Mouse (Mus musculus): ENCODE measurements around the gene Chrna5. TPM values are rescaled to one million over a fixed set of nuclear protein-coding genes. Genes with fewer than 3 reads are reported as not detected.

The Chrna5 gene
- polyA plus RNA-seq, 1 experiment, result 0.13 TPM

DNA sequence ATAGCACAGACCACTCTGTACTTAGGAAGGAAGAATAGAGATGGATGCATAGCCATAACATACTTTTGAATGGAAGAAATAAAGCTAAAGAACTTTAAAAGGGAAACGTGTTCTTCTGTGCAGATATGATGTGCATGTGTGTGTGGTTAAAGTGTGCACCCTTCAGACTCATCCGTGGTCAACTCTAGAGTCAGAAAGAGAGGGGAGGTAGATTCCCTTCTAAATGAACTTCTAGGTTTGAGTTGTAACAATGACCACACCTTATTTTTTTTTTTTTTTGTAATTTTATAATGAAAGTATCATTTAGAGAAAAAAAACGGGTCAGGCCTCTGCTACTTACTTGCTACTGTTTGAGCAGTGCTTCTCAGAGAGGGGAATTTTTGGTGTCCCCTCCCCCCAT lies 9.7 kb downstream of the Chrna5 start:
- Histone ChIP-seq H3K4me3 (ENCODE audit: control insufficient read depth, insufficient read depth, low read length) (no peak overlapping the region), H3K36me3 (ENCODE audit: control insufficient read depth, insufficient read depth, low read length) (no peaks in the 10 kb centered on the region), H3K27me3 (ENCODE audit: control insufficient read depth, insufficient read depth, low read length) (no peaks in the 10 kb centered on the region), H3K4me1 (replicated peaks; ENCODE audit: control insufficient read depth, insufficient read depth, low read length) (no peaks in the 10 kb centered on the region), H3K27ac (ENCODE audit: control insufficient read depth, insufficient read depth, low read length) (no peak overlapping the region)
- 69% methylated on average over 3 of the region's 3 CpGs for WGBS
- no peak for DNase-seq
- TF ChIP-seq CTCF (IDR thresholded peaks at IDR 0.05; ENCODE audit: borderline replicate concordance, control insufficient read depth, extremely low read depth, insufficient read depth, low read length, poor library complexity) (no peak), POLR2A (IDR thresholded peaks at IDR 0.05; ENCODE audit: control insufficient read depth, extremely low read depth, insufficient read depth, low read length, poor library complexity) (no peak)

DNA sequence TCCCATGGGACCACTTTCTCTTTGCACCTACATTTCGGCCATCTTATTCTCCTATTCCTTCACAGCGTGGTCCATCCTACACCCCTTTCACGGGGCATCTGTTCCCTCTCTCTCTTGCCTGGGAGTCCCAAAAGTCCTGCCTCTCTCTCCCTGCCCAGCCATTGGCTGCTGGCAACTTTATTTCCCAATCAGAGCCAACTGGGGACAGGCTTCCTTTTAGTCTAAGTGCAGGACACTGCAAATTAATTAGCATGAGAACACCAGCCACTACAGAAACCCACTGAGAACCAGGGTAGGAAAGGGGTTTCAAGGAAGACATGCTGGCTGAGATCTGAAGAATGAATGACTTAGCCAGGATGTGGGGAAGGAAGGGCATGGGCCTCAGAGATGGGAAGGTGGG lies 13.7 kb downstream of the Chrna5 start:
- Histone ChIP-seq H3K4me3 (ENCODE audit: control insufficient read depth, insufficient read depth, low read length) (no peak overlapping the region), H3K4me1 (replicated peaks; ENCODE audit: control insufficient read depth, insufficient read depth, low read length) (no peaks in the 10 kb centered on the region), H3K27ac (ENCODE audit: control insufficient read depth, insufficient read depth, low read length) (no peak overlapping the region), H3K36me3 (ENCODE audit: control insufficient read depth, insufficient read depth, low read length) (no peaks in the 10 kb centered on the region), H3K27me3 (ENCODE audit: control insufficient read depth, insufficient read depth, low read length) (no peaks in the 10 kb centered on the region)
- TF ChIP-seq CTCF (IDR thresholded peaks at IDR 0.05; ENCODE audit: borderline replicate concordance, control insufficient read depth, extremely low read depth, insufficient read depth, low read length, poor library complexity), result no peak
- TF ChIP-seq POLR2A (IDR thresholded peaks at IDR 0.05; ENCODE audit: control insufficient read depth, extremely low read depth, insufficient read depth, low read length, poor library complexity), result no peak
- no peak for DNase-seq
- WGBS, result 66% methylated on average over 3 of the region's 3 CpGs

DNA sequence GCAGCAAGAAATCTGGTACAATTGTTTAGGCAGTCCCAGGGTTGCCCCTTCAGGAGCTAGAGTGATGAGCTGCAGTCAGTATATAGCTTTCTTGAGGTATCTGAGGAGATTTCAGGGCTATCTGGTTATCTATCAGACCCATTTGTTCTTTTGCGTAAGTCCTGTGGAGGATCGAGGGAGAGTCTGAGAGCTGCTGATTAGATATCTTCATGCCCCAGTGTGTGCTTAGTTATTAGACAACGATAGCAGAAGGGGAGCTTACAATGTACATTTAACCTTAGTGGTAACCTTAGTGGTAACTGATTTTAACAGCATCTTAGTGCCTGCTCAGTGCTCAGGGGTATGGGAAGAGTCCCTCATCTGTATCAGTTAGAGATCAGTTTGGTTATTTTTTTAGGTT lies 15.0 kb downstream of the Chrna5 start:
- no peak for DNase-seq
- TF ChIP-seq POLR2A (IDR thresholded peaks at IDR 0.05; ENCODE audit: control insufficient read depth, extremely low read depth, insufficient read depth, low read length, poor library complexity) (no peak), CTCF (IDR thresholded peaks at IDR 0.05; ENCODE audit: borderline replicate concordance, control insufficient read depth, extremely low read depth, insufficient read depth, low read length, poor library complexity) (no peak)
- no peaks in the 10 kb centered on the region for H3K27me3 ChIP-seq (ENCODE audit: control insufficient read depth, insufficient read depth, low read length)
- WGBS, result 87% methylated on average over 3 of the region's 3 CpGs
- H3K4me3 ChIP-seq (ENCODE audit: control insufficient read depth, insufficient read depth, low read length), result no peak overlapping the region
- no peak overlapping the region for H3K27ac ChIP-seq (ENCODE audit: control insufficient read depth, insufficient read depth, low read length)
- no peaks in the 10 kb centered on the region for H3K36me3 ChIP-seq (ENCODE audit: control insufficient read depth, insufficient read depth, low read length)
- no peaks in the 10 kb centered on the region for H3K4me1 ChIP-seq (replicated peaks; ENCODE audit: control insufficient read depth, insufficient read depth, low read length)

DNA sequence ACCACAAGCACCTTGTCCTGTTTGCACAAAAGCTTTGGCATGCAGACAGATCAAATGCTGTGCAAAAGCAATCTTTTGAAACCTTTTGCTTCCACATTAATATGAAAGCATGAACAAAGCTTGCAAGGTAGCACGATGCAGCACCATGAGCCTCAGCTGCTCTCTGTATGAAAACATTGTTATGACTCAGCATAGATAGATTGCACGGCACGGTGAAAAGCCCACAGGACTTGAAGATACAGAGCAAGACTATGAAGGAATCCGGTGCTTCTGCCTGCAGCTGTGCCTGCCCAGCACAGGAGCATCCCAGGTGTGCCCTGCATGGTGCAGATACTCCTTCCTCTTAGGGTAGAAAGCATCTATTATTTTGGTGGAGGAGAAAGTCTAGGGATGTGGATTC lies 22.9 kb downstream of the Chrna5 start:
- H3K27me3 ChIP-seq (ENCODE audit: control insufficient read depth, insufficient read depth, low read length), result no peaks in the 10 kb centered on the region
- no peaks in the 10 kb centered on the region for H3K36me3 ChIP-seq (ENCODE audit: control insufficient read depth, insufficient read depth, low read length)
- H3K27ac ChIP-seq (ENCODE audit: control insufficient read depth, insufficient read depth, low read length), result no peak overlapping the region
- H3K4me3 ChIP-seq (ENCODE audit: control insufficient read depth, insufficient read depth, low read length), result no peak overlapping the region
- TF ChIP-seq POLR2A (IDR thresholded peaks at IDR 0.05; ENCODE audit: control insufficient read depth, extremely low read depth, insufficient read depth, low read length, poor library complexity) (no peak), CTCF (IDR thresholded peaks at IDR 0.05; ENCODE audit: borderline replicate concordance, control insufficient read depth, extremely low read depth, insufficient read depth, low read length, poor library complexity) (no peak)
- WGBS, result 63% methylated on average over 4 of the region's 4 CpGs
- H3K4me1 ChIP-seq (replicated peaks; ENCODE audit: control insufficient read depth, insufficient read depth, low read length), result no peaks in the 10 kb centered on the region
- no peak for DNase-seq

DNA sequence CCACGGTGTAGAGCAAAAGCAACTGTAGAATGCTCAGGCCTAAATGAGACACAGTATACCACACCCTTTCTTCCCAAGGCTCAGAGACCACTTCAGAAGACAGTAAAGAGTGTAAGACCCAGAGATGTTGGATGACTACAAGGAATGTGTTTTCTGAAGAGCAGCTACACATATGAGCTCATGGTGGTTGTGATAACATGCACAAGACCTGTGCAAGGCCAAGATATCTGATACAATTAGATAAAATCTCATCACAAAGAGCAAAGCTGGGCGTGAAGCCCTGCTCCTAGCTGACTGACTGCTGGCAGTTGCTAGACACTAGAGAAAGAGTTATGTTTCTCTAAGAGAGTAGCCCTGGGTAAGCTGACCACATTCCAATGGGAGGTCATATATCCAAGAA lies 29.0 kb downstream of the Chrna5 start:
- TF ChIP-seq POLR2A (IDR thresholded peaks at IDR 0.05; ENCODE audit: control insufficient read depth, extremely low read depth, insufficient read depth, low read length, poor library complexity), result no peak
- no peak for TF ChIP-seq CTCF (IDR thresholded peaks at IDR 0.05; ENCODE audit: borderline replicate concordance, control insufficient read depth, extremely low read depth, insufficient read depth, low read length, poor library complexity)
- WGBS, result 92% methylated on average over 2 of the region's 2 CpGs
- no peak overlapping the region for H3K4me3 ChIP-seq (ENCODE audit: control insufficient read depth, insufficient read depth, low read length)
- H3K27ac ChIP-seq (ENCODE audit: control insufficient read depth, insufficient read depth, low read length), result no peak overlapping the region
- no peaks in the 10 kb centered on the region for H3K36me3 ChIP-seq (ENCODE audit: control insufficient read depth, insufficient read depth, low read length)
- H3K27me3 ChIP-seq (ENCODE audit: control insufficient read depth, insufficient read depth, low read length), result no peaks in the 10 kb centered on the region
- DNase-seq, result no peak
- no peaks in the 10 kb centered on the region for H3K4me1 ChIP-seq (replicated peaks; ENCODE audit: control insufficient read depth, insufficient read depth, low read length)

DNA sequence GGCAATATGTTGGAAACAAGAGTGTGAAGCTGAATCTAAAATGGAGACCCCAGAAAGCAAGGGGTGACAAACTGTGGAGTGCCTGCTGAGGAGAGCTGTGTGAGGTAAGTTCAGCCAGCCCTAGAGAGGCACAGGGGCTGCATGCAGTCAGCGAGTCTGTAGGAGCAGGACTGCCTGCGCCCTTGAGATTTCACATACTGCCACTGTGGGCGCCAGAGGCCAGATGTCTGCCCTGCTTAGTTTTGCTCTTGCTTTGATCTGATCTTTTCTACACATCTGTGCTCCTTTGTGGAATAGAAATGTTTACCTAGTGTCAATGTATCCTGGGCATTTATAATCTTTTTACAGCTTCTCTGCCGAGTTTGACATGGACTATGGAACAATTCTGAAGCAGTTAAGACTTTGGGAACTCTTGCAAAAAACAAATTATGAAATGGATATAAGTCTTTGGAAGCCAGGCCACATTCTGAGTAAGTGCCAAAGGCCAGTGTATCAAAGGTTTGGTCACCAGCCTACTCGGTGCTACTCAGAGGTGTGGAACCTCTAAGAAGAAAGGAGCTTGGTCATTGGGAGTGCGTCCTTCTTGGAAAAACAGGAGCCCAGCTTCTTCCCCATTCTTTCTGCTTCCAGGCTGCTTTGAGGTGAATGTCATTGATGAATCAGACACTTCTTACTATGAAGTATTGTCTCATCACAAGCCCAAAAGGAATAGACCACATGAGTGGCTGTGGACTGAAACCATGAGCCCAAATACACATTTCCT lies 30.1 kb downstream of the Chrna5 start:
- 70% methylated on average over 6 of the region's 6 CpGs for WGBS
- no peaks in the 10 kb centered on the region for H3K27me3 ChIP-seq (ENCODE audit: control insufficient read depth, insufficient read depth, low read length)
- TF ChIP-seq CTCF (IDR thresholded peaks at IDR 0.05; ENCODE audit: borderline replicate concordance, control insufficient read depth, extremely low read depth, insufficient read depth, low read length, poor library complexity), result no peak
- TF ChIP-seq POLR2A (IDR thresholded peaks at IDR 0.05; ENCODE audit: control insufficient read depth, extremely low read depth, insufficient read depth, low read length, poor library complexity), result no peak
- no peaks in the 10 kb centered on the region for H3K4me1 ChIP-seq (replicated peaks; ENCODE audit: control insufficient read depth, insufficient read depth, low read length)
- H3K4me3 ChIP-seq (ENCODE audit: control insufficient read depth, insufficient read depth, low read length), result no peak overlapping the region
- DNase-seq, result no peak
- no peak overlapping the region for H3K27ac ChIP-seq (ENCODE audit: control insufficient read depth, insufficient read depth, low read length)
- no peaks in the 10 kb centered on the region for H3K36me3 ChIP-seq (ENCODE audit: control insufficient read depth, insufficient read depth, low read length)

DNA sequence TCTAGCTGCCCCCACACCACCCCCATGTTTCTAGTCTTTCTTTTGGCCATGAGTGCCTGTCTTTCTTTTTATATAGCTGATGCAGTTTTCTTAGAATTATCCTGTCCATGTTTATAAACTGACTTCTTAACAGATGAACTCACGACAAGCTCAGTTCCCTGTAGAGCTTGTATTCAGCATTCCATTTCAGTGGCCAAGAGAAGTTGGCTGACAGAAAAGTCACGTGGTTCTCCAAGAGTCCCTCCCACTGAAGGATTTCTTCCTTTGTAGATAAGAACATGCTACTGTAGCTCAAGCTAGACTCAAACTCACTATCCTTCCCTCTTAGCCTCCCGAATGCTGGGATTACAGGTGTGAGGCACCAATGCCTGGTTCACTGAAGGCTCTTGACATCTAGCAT lies 36.2 kb downstream of the Chrna5 start:
- TF ChIP-seq POLR2A (IDR thresholded peaks at IDR 0.05; ENCODE audit: control insufficient read depth, extremely low read depth, insufficient read depth, low read length, poor library complexity), result no peak
- no peak for TF ChIP-seq CTCF (IDR thresholded peaks at IDR 0.05; ENCODE audit: borderline replicate concordance, control insufficient read depth, extremely low read depth, insufficient read depth, low read length, poor library complexity)
- Histone ChIP-seq H3K36me3 (ENCODE audit: control insufficient read depth, insufficient read depth, low read length) (no peaks in the 10 kb centered on the region), H3K27ac (ENCODE audit: control insufficient read depth, insufficient read depth, low read length) (no peak overlapping the region), H3K27me3 (ENCODE audit: control insufficient read depth, insufficient read depth, low read length) (no peaks in the 10 kb centered on the region), H3K4me1 (replicated peaks; ENCODE audit: control insufficient read depth, insufficient read depth, low read length) (no peaks in the 10 kb centered on the region), H3K4me3 (ENCODE audit: control insufficient read depth, insufficient read depth, low read length) (no peak overlapping the region)
- DNase-seq, result no peak
- 79% methylated on average over 3 of the region's 3 CpGs for WGBS
